Mouse (Mus musculus): ENCODE measurements around the gene Cks2. TPM values are rescaled to one million over a fixed set of nuclear protein-coding genes. Genes with fewer than 3 reads are reported as not detected.

The Cks2 gene
- polyA plus RNA-seq, 1 experiment from 2014 or later, result 330 TPM

GRCm38 (mm10) chr13:51681076-51681475 is 36.0 kb downstream of the Cks2 start:
- no peak overlapping the region for H3K4me2 ChIP-seq (ENCODE audit: low read depth, low read length)
- no peak overlapping the region for H3K27ac ChIP-seq (ENCODE audit: low read length)
- ATAC-seq (ENCODE audit: low read depth), result no peak
- 82% methylated on average over 5 of the region's 5 CpGs for WGBS (ENCODE audit: insufficient replicate concordance)
- H3K4me1 ChIP-seq (ENCODE audit: control insufficient read depth, low read depth, low read length), result peaks cover 29% of the 10 kb centered on the region
- H3K27me3 ChIP-seq (ENCODE audit: control insufficient read depth, insufficient read depth, low read depth, low read length), result no peaks in the 10 kb centered on the region
- peaks cover 62% of the 10 kb centered on the region for H3K36me3 ChIP-seq (ENCODE audit: control insufficient read depth, insufficient read depth)
- H3K9ac ChIP-seq (ENCODE audit: low read depth, low read length), result no peak overlapping the region
- H3K4me3 ChIP-seq (ENCODE audit: low read depth, low read length), result no peak overlapping the region
- H3K9me3 ChIP-seq (replicated peaks; ENCODE audit: control insufficient read depth, low read length), result no peaks in the 10 kb centered on the region

GRCm38 (mm10) chr13:51681634-51682033 is 36.6 kb downstream of the Cks2 start:
- peaks cover 62% of the 10 kb centered on the region for H3K36me3 ChIP-seq (ENCODE audit: control insufficient read depth, insufficient read depth)
- peaks cover 29% of the 10 kb centered on the region for H3K4me1 ChIP-seq (ENCODE audit: control insufficient read depth, low read depth, low read length)
- 86% methylated on average over 8 of the region's 8 CpGs for WGBS (ENCODE audit: insufficient replicate concordance)
- no peak overlapping the region for H3K4me2 ChIP-seq (ENCODE audit: low read depth, low read length)
- no peaks in the 10 kb centered on the region for H3K27me3 ChIP-seq (ENCODE audit: control insufficient read depth, insufficient read depth, low read depth, low read length)
- H3K9me3 ChIP-seq (replicated peaks; ENCODE audit: control insufficient read depth, low read length), result no peaks in the 10 kb centered on the region
- H3K4me3 ChIP-seq (ENCODE audit: low read depth, low read length), result no peak overlapping the region
- no peak overlapping the region for H3K27ac ChIP-seq (ENCODE audit: low read length)
- ATAC-seq (ENCODE audit: low read depth), result no peak
- H3K9ac ChIP-seq (ENCODE audit: low read depth, low read length), result no peak overlapping the region

GRCm38 (mm10) chr13:51685290-51685966 is 40.4 kb downstream of the Cks2 start:
- peaks cover 10% of the 10 kb centered on the region for H3K4me1 ChIP-seq (ENCODE audit: control insufficient read depth, low read depth, low read length)
- no peak overlapping the region for H3K4me3 ChIP-seq (ENCODE audit: low read depth, low read length)
- H3K27ac ChIP-seq (ENCODE audit: low read length), result no peak overlapping the region
- no peak overlapping the region for H3K9ac ChIP-seq (ENCODE audit: low read depth, low read length)
- no peaks in the 10 kb centered on the region for H3K9me3 ChIP-seq (replicated peaks; ENCODE audit: control insufficient read depth, low read length)
- 29% methylated on average over 7 of the region's 7 CpGs for WGBS (ENCODE audit: insufficient replicate concordance)
- H3K4me2 ChIP-seq (ENCODE audit: low read depth, low read length), result no peak overlapping the region
- peaks cover 43% of the 10 kb centered on the region for H3K36me3 ChIP-seq (ENCODE audit: control insufficient read depth, insufficient read depth)
- ATAC-seq (ENCODE audit: low read depth), result no peak
- H3K27me3 ChIP-seq (ENCODE audit: control insufficient read depth, insufficient read depth, low read depth, low read length), result no peaks in the 10 kb centered on the region

GRCm38 (mm10) chr13:51686966-51687365 is 41.9 kb downstream of the Cks2 start:
- 76% methylated on average over 5 of the region's 5 CpGs for WGBS (ENCODE audit: insufficient replicate concordance)
- no peak overlapping the region for H3K4me3 ChIP-seq (ENCODE audit: low read depth, low read length)
- no peak overlapping the region for H3K4me2 ChIP-seq (ENCODE audit: low read depth, low read length)
- ATAC-seq (ENCODE audit: low read depth), result no peak
- H3K4me1 ChIP-seq (ENCODE audit: control insufficient read depth, low read depth, low read length), result peaks cover 10% of the 10 kb centered on the region
- H3K36me3 ChIP-seq (ENCODE audit: control insufficient read depth, insufficient read depth), result peaks cover 33% of the 10 kb centered on the region
- H3K27me3 ChIP-seq (ENCODE audit: control insufficient read depth, insufficient read depth, low read depth, low read length), result no peaks in the 10 kb centered on the region
- H3K27ac ChIP-seq (ENCODE audit: low read length), result no peak overlapping the region
- H3K9me3 ChIP-seq (replicated peaks; ENCODE audit: control insufficient read depth, low read length), result no peaks in the 10 kb centered on the region
- H3K9ac ChIP-seq (ENCODE audit: low read depth, low read length), result no peak overlapping the region

- H3K27me3 ChIP-seq (ENCODE audit: control insufficient read depth, insufficient read depth, low read depth, low read length), result no peaks in the 10 kb centered on the region
- H3K9ac ChIP-seq (ENCODE audit: low read depth, low read length), result no peak overlapping the region
- no peak overlapping the region for H3K27ac ChIP-seq (ENCODE audit: low read length)
- ATAC-seq (ENCODE audit: low read depth), result no peak
- peaks cover 17% of the 10 kb centered on the region; the same call in 1 of the 2 replicates for H3K36me3 ChIP-seq (ENCODE audit: control insufficient read depth, insufficient read depth)
- peaks cover 10% of the 10 kb centered on the region for H3K4me1 ChIP-seq (ENCODE audit: control insufficient read depth, low read depth, low read length)
- H3K4me3 ChIP-seq (ENCODE audit: low read depth, low read length), result no peak overlapping the region
- WGBS (ENCODE audit: insufficient replicate concordance), result 28% methylated on average over 3 of the region's 3 CpGs
- no peak overlapping the region for H3K4me2 ChIP-seq (ENCODE audit: low read depth, low read length)
- H3K9me3 ChIP-seq (replicated peaks; ENCODE audit: control insufficient read depth, low read length), result no peaks in the 10 kb centered on the region
Observed at GRCm38 (mm10) chr13:51688688-51689087, 43.7 kb downstream of the Cks2 start.

- no peaks in the 10 kb centered on the region for H3K27me3 ChIP-seq (ENCODE audit: control insufficient read depth, insufficient read depth, low read depth, low read length)
- H3K9me3 ChIP-seq (replicated peaks; ENCODE audit: control insufficient read depth, low read length), result no peaks in the 10 kb centered on the region
- H3K4me1 ChIP-seq (ENCODE audit: control insufficient read depth, low read depth, low read length), result peaks cover 18% of the 10 kb centered on the region
- H3K27ac ChIP-seq (ENCODE audit: low read length), result no peak overlapping the region
- H3K36me3 ChIP-seq (ENCODE audit: control insufficient read depth, insufficient read depth), result no peaks in the 10 kb centered on the region
- H3K4me2 ChIP-seq (ENCODE audit: low read depth, low read length), result no peak overlapping the region
- H3K9ac ChIP-seq (ENCODE audit: low read depth, low read length), result no peak overlapping the region
- no peak overlapping the region for H3K4me3 ChIP-seq (ENCODE audit: low read depth, low read length)
- no peak for ATAC-seq (ENCODE audit: low read depth)
Observed at GRCm38 (mm10) chr13:51696481-51696880, 51.4 kb downstream of the Cks2 start.

- Histone ChIP-seq H3K9me3 (replicated peaks; ENCODE audit: control insufficient read depth, low read length) (no peaks in the 10 kb centered on the region), H3K9ac (ENCODE audit: low read depth, low read length) (no peak overlapping the region), H3K4me1 (ENCODE audit: control insufficient read depth, low read depth, low read length) (peaks cover 18% of the 10 kb centered on the region), H3K27me3 (ENCODE audit: control insufficient read depth, insufficient read depth, low read depth, low read length) (no peaks in the 10 kb centered on the region), H3K4me3 (ENCODE audit: low read depth, low read length) (no peak overlapping the region), H3K4me2 (ENCODE audit: low read depth, low read length) (no peak overlapping the region), H3K36me3 (ENCODE audit: control insufficient read depth, insufficient read depth) (no peaks in the 10 kb centered on the region), H3K27ac (ENCODE audit: low read length) (no peak overlapping the region)
- WGBS (ENCODE audit: insufficient replicate concordance), result 65% methylated on average over 6 of the region's 6 CpGs
- ATAC-seq (ENCODE audit: low read depth), result peak; percentile 55
Observed at GRCm38 (mm10) chr13:51697455-51697854, 52.4 kb downstream of the Cks2 start.

- no peak overlapping the region for H3K27ac ChIP-seq (ENCODE audit: low read length)
- ATAC-seq (ENCODE audit: low read depth), result peak; percentile 54; the same call in 1 of the 2 replicates
- no peaks in the 10 kb centered on the region for H3K27me3 ChIP-seq (ENCODE audit: control insufficient read depth, insufficient read depth, low read depth, low read length)
- H3K9me3 ChIP-seq (replicated peaks; ENCODE audit: control insufficient read depth, low read length), result no peaks in the 10 kb centered on the region
- 43% methylated on average over 4 of the region's 4 CpGs for WGBS (ENCODE audit: insufficient replicate concordance)
- no peak overlapping the region for H3K4me2 ChIP-seq (ENCODE audit: low read depth, low read length)
- no peaks in the 10 kb centered on the region for H3K36me3 ChIP-seq (ENCODE audit: control insufficient read depth, insufficient read depth)
- H3K4me3 ChIP-seq (ENCODE audit: low read depth, low read length), result no peak overlapping the region
- H3K9ac ChIP-seq (ENCODE audit: low read depth, low read length), result no peak overlapping the region
- H3K4me1 ChIP-seq (ENCODE audit: control insufficient read depth, low read depth, low read length), result peaks cover 18% of the 10 kb centered on the region
Observed at GRCm38 (mm10) chr13:51697897-51698296, 52.9 kb downstream of the Cks2 start.

GRCm38 (mm10) chr13:51698318-51698717 is 53.3 kb downstream of the Cks2 start:
- no peaks in the 10 kb centered on the region for H3K36me3 ChIP-seq (ENCODE audit: control insufficient read depth, insufficient read depth)
- H3K9me3 ChIP-seq (replicated peaks; ENCODE audit: control insufficient read depth, low read length), result no peaks in the 10 kb centered on the region
- peak; percentile 50 for ATAC-seq (ENCODE audit: low read depth)
- peaks cover 18% of the 10 kb centered on the region for H3K4me1 ChIP-seq (ENCODE audit: control insufficient read depth, low read depth, low read length)
- no peak overlapping the region for H3K4me2 ChIP-seq (ENCODE audit: low read depth, low read length)
- no peak overlapping the region for H3K9ac ChIP-seq (ENCODE audit: low read depth, low read length)
- no peak overlapping the region for H3K4me3 ChIP-seq (ENCODE audit: low read depth, low read length)
- H3K27me3 ChIP-seq (ENCODE audit: control insufficient read depth, insufficient read depth, low read depth, low read length), result no peaks in the 10 kb centered on the region
- 47% methylated on average over 3 of the region's 3 CpGs for WGBS (ENCODE audit: insufficient replicate concordance)
- no peak overlapping the region for H3K27ac ChIP-seq (ENCODE audit: low read length)

Data from liver, embryonic 16.5 days (tissue).